Mouse (Mus musculus) lung, postnatal 0 days (tissue): ENCODE data around the gene Scly.

Experiments
- CTCF ChIP-seq: IDR thresholded peaks from 2 replicates; pipeline ENCODE4 v1.5.1; 2016; ENCODE audit warnings: antibody characterized with exemption, mild to moderate bottlenecking
- EP300 ChIP-seq: IDR thresholded peaks from 2 replicates; pipeline ENCODE4 v1.6.1; 2016; ENCODE audit warnings: antibody characterized with exemption, mild to moderate bottlenecking, control low read depth

- TF ChIP-seq CTCF: no peak
- TF ChIP-seq EP300: no peak
Measured at GRCm38 (mm10) chr1:91367295-91367694, 69.2 kb downstream of the Scly start.
